Mouse (Mus musculus) embryonic facial prominence, embryonic 15.5 days (tissue): ENCODE results near the gene Golga3. TPM values are rescaled to one million over a fixed set of nuclear protein-coding genes. Genes with fewer than 3 reads are reported as not detected.

Experiments used
- ATAC-seq: fragments of 200-750 bp; cut with Nextera tagmentation; 2 replicates; pipeline ENCODE4 v1.8.0; 2017; ENCODE audit warnings: low read depth, moderate TSS enrichment; ENCODE audit not compliant: insufficient number of reproducible peaks, low FRiP score, low TSS enrichment
- H3K27ac ChIP-seq: fragments of 300-500 bp; sonication (generic); replicated peaks from 2 replicates; pipeline ENCODE4 v1.5.1; 2015; ENCODE audit warnings: mild to moderate bottlenecking, inconsistent platforms
- H3K27me3 ChIP-seq: fragments of 300-500 bp; sonication (generic); 2 replicates; pipeline ENCODE4 v1.6.1; 2015; ENCODE audit warnings: inconsistent platforms
- H3K36me3 ChIP-seq: fragments of 300-500 bp; sonication (generic); 2 replicates; pipeline ENCODE4 v1.6.1; 2015; ENCODE audit warnings: mild to moderate bottlenecking, inconsistent platforms
- H3K4me1 ChIP-seq: fragments of 300-500 bp; sonication (generic); 2 replicates; pipeline ENCODE4 v1.6.1; 2015; ENCODE audit warnings: inconsistent platforms
- H3K4me2 ChIP-seq: fragments of 300-500 bp; sonication (generic); replicated peaks from 2 replicates; pipeline ENCODE4 v1.6.1; 2015; ENCODE audit warnings: mild to moderate bottlenecking, inconsistent platforms
- H3K4me3 ChIP-seq: fragments of 300-500 bp; sonication (generic); replicated peaks from 2 replicates; pipeline ENCODE4 v1.5.1; 2015; ENCODE audit warnings: mild to moderate bottlenecking, inconsistent platforms
- H3K9ac ChIP-seq: fragments of 300-500 bp; sonication (generic); 2 replicates; pipeline ENCODE4 v1.6.1; 2015; ENCODE audit warnings: inconsistent platforms
- H3K9me3 ChIP-seq: fragments of 300-500 bp; sonication (generic); replicated peaks from 2 replicates; pipeline ENCODE4 v1.6.1; 2016; ENCODE audit warnings: inconsistent platforms
- WGBS: fragments of 180-500 bp; shearing (Covaris S2); methylation state at CpG from one replicate; pipeline ENCODE4 v1.1.7; 2015; 5-methylcytosine and 5-hydroxymethylcytosine counted together
- polyA plus RNA-seq: library from polyadenylated mRNA; unstranded; fragments of >200 nt; fragmentation: Nextera tagmentation; extraction: Ambion mirVana; gene quantifications from 2 replicates; pipeline ENCODE4 v1.2.1, GENCODE M21; 2015

Gene Golga3
- polyA plus RNA-seq, 1 experiment from 2014 or later: 23.9 TPM

DNA sequence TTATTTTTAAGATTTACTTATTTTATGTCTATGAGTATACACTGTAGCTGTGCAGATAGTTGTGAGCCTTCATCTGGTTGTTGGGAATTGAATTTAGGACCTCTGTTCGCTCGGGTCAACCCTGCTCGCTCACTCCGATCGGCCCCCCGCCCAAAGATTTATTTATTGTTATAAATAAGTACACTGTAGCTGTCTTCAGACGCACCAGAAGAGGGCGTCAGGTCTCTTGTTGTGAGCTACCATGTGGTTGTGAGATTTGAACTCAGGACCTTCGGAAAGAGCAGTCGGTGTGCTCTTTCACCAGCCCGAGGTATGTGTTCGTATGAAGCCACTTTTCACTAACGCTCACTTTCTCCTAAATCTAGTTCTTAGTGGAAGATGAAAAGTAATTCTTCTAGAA lies 55.1 kb downstream of the Golga3 start:
- H3K36me3 ChIP-seq: peaks cover 28% of the 10 kb centered on the region
- peak overlapping the region; percentile 96 for H3K9ac ChIP-seq
- H3K4me2 ChIP-seq: peak overlapping the region; percentile 56
- H3K9me3 ChIP-seq: no peaks in the 10 kb centered on the region
- 42% methylated on average over 13 of the region's 13 CpGs for WGBS
- peaks cover 16% of the 10 kb centered on the region for H3K4me1 ChIP-seq
- peak overlapping the region; percentile 87 for H3K4me3 ChIP-seq
- no peak overlapping the region for H3K27ac ChIP-seq
- ATAC-seq: no peak
- no peaks in the 10 kb centered on the region for H3K27me3 ChIP-seq

- 83% methylated on average over 6 of the region's 6 CpGs for WGBS
- peaks cover 28% of the 10 kb centered on the region for H3K36me3 ChIP-seq
- H3K27me3 ChIP-seq: no peaks in the 10 kb centered on the region
- no peak for ATAC-seq
- peak overlapping the region; percentile 56; the same call in 1 of the 2 replicates for H3K4me2 ChIP-seq
- H3K9me3 ChIP-seq: no peaks in the 10 kb centered on the region
- H3K4me3 ChIP-seq: no peak overlapping the region
- peaks cover 16% of the 10 kb centered on the region for H3K4me1 ChIP-seq
- H3K9ac ChIP-seq: no peak overlapping the region
- no peak overlapping the region for H3K27ac ChIP-seq
Measured at GRCm38 (mm10) chr5:110232346-110232745, 55.8 kb downstream of the Golga3 start.

- Histone ChIP-seq H3K27ac (no peak overlapping the region), H3K9ac (no peak overlapping the region), H3K4me2 (no peak overlapping the region), H3K4me1 (no peaks in the 10 kb centered on the region), H3K36me3 (peaks cover 78% of the 10 kb centered on the region), H3K9me3 (no peaks in the 10 kb centered on the region), H3K27me3 (no peaks in the 10 kb centered on the region), H3K4me3 (no peak overlapping the region)
- 72% methylated on average over 2 of the region's 2 CpGs for WGBS
- no peak for ATAC-seq
Measured at GRCm38 (mm10) chr5:110244091-110244490, 67.6 kb downstream of the Golga3 start.

DNA sequence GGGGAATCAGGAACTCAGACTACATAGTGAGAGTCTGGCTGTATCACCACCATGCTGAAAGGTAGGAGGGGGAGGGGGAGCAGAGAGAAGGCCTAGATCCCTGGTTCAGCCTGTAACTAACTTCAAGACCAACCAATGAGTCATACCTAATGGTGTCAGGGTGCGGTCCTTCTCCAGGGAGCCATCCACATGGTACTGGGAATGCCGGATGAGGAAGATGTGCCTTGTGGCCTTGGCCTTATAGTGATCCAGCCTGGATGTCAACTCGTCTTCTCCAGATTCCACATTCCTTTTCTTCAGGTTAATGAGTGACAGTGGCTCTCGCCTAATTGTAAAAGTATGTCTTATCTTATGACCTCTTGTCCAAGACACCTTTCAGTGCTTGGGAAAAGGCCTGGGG lies 90.4 kb downstream of the Golga3 start:
- Histone ChIP-seq H3K27me3 (no peaks in the 10 kb centered on the region), H3K27ac (no peak overlapping the region), H3K4me3 (no peak overlapping the region), H3K4me1 (peaks cover 8% of the 10 kb centered on the region), H3K9ac (no peak overlapping the region), H3K36me3 (peaks cover 40% of the 10 kb centered on the region), H3K4me2 (no peak overlapping the region), H3K9me3 (no peaks in the 10 kb centered on the region)
- no peak; the same call in 1 of the 2 replicates for ATAC-seq
- 87% methylated on average over 4 of the region's 4 CpGs for WGBS

GRCm38 (mm10) chr5:110269141-110270101 lies 92.9 kb downstream of the Golga3 start, which contains the start of gene Pgam5:
Gene Pgam5 (minus strand): TSS chr5:110269913.
- no peaks in the 10 kb centered on the region for H3K9me3 ChIP-seq
- H3K4me3 ChIP-seq: peak within 1 kb of the TSS; percentile 97
- H3K27me3 ChIP-seq: no peaks in the 10 kb centered on the region
- WGBS: under 1% methylated on average over 66 of the region's 66 CpGs
- peaks cover 30% of the 10 kb centered on the region for H3K36me3 ChIP-seq
- H3K4me1 ChIP-seq: peaks cover 8% of the 10 kb centered on the region
- H3K4me2 ChIP-seq: peak within 1 kb of the TSS; percentile 84
- peak; percentile 85 for ATAC-seq
- peak within 1 kb of the TSS; percentile 87 for H3K9ac ChIP-seq
- no peak within 1 kb of the TSS; the same call in 1 of the 2 replicates for H3K27ac ChIP-seq

DNA sequence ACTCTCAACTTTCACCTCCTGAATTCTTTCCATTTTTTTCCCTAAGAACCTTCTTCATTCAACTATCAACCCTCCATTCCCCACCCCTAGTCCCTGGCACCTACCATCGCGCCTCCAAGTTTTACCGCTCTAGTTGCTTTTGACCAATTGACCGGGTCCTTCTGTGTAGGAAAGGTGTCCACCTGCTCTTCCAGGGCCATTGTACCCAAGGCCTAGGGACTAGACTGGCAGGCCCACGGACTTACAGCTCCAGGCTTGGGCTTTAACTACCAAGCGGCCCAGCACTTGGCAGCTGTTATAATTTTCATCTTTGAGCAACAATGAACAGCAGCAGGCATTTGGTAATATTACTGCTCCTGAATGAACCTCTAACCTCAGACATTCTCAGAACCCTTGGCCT lies 93.7 kb downstream of the Golga3 start:
- no peaks in the 10 kb centered on the region for H3K9me3 ChIP-seq
- peaks cover 8% of the 10 kb centered on the region for H3K4me1 ChIP-seq
- H3K9ac ChIP-seq: no peak overlapping the region
- peaks cover 22% of the 10 kb centered on the region for H3K36me3 ChIP-seq
- no peak for ATAC-seq
- 0 out of 2 replicates have a peak overlapping the region, but pooled peaks have one; percentile 97 for H3K4me3 ChIP-seq
- H3K4me2 ChIP-seq: no peak overlapping the region
- no peak overlapping the region for H3K27ac ChIP-seq
- WGBS: 94% methylated on average over 6 of the region's 6 CpGs
- H3K27me3 ChIP-seq: no peaks in the 10 kb centered on the region

DNA sequence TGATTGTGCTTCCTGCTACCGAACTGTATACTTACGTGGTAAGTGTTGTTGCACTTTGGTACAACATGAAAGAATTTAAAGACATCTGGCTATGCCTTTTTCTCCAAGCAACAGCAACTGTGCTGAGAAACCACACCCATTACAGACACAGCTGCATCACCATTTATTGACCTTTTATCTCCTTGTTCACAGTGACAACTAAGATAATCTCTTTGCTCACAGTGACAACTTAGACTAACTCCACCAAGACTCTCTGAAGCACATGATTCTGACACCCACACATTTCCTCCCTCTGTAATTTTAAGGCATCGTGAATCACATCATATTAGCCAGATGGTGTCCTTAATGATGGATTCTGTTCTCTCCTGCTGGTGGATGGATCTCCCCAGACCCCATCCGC lies 97.6 kb downstream of the Golga3 start:
- Histone ChIP-seq H3K4me1 (no peaks in the 10 kb centered on the region), H3K36me3 (no peaks in the 10 kb centered on the region), H3K27me3 (no peaks in the 10 kb centered on the region), H3K9ac (no peak overlapping the region), H3K27ac (no peak overlapping the region), H3K4me3 (no peak overlapping the region), H3K4me2 (no peak overlapping the region), H3K9me3 (no peaks in the 10 kb centered on the region)
- WGBS: 73% methylated on average over 4 of the region's 4 CpGs
- no peak for ATAC-seq

DNA sequence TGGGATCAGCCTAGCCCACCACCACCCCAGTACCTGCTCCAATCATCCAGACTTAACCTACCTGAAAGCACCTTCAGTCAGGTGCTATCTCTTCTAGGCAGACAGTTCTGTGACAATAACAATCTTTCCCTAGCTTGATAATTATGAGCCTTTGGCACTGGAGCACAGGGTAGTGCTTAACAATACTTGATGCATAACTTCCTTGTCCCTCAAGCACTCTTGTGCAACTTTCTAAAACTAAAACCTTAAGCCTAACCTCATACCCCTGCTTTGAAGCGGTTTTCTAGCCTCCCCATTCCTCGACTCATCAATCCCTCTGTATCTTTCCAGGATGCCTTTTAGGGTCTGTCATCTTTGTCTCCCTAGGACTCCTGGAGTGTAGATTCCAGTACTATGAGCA lies 98.3 kb downstream of the Golga3 start:
- Histone ChIP-seq H3K27me3 (no peaks in the 10 kb centered on the region), H3K27ac (no peak overlapping the region), H3K4me1 (no peaks in the 10 kb centered on the region), H3K9ac (no peak overlapping the region), H3K9me3 (no peaks in the 10 kb centered on the region), H3K36me3 (no peaks in the 10 kb centered on the region), H3K4me3 (no peak overlapping the region), H3K4me2 (no peak overlapping the region)
- 67% methylated on average over 2 of the region's 2 CpGs for WGBS
- no peak for ATAC-seq

Other genes with a start within 250 kb of the Golga3 start
- 19.2 and 20.1 TPM in 2 replicates for gene Zfp932, start 180.2 kb upstream of the Golga3 start, polyA plus RNA-seq
- 2.3 and 3.8 TPM in 2 replicates for gene Gm17655, start 104.2 kb upstream of the Golga3 start, polyA plus RNA-seq
- gene Gm35315, start 82.3 kb upstream of the Golga3 start, polyA plus RNA-seq: 0.92 and 1.2 TPM in 2 replicates
- gene Plcxd1, start 76.7 kb upstream of the Golga3 start, polyA plus RNA-seq: 1.9 and 3.9 TPM in 2 replicates
- 38.2 and 38.4 TPM in 2 replicates for gene Gtpbp6, start 68.5 kb upstream of the Golga3 start, polyA plus RNA-seq
- 4.5 and 4.8 TPM in 2 replicates for gene Zfp605, start 66.6 kb upstream of the Golga3 start, polyA plus RNA-seq
- gene Chfr, start 40.9 kb upstream of the Golga3 start, polyA plus RNA-seq: 39.9 and 40.7 TPM in 2 replicates
- gene Ankle2, start 54.3 kb downstream of the Golga3 start, polyA plus RNA-seq: 26.6 and 28.2 TPM in 2 replicates
- 57.9 and 59.2 TPM in 2 replicates for gene Pgam5, start 93.2 kb downstream of the Golga3 start, polyA plus RNA-seq
- gene Pxmp2, start 109.5 kb downstream of the Golga3 start, polyA plus RNA-seq: 4.9 and 6.6 TPM in 2 replicates
- gene Pole, start 109.6 kb downstream of the Golga3 start, polyA plus RNA-seq: 21.4 and 21.7 TPM in 2 replicates
- gene P2rx2, start 166.5 kb downstream of the Golga3 start, polyA plus RNA-seq: 1.2 and 2.7 TPM in 2 replicates
- not detected in 2 replicates for gene Lrcol1, start 168.0 kb downstream of the Golga3 start, polyA plus RNA-seq